Mouse (Mus musculus) testis, adult 2 months (tissue): ENCODE results near the gene Loxl1. TPM values are rescaled to one million over a fixed set of nuclear protein-coding genes. Genes with fewer than 3 reads are reported as not detected.

Experiments used
- H3K27ac ChIP-seq: fragments of 200-500 bp; 2 replicates; pipeline ENCODE4 v1.5.1; 2012; ENCODE audit warnings: low read depth, low read length; ENCODE audit not compliant: control insufficient read depth, insufficient read depth
- H3K27me3 ChIP-seq: fragments of 200-500 bp; 2 replicates; pipeline ENCODE4 v1.6.1; 2012; ENCODE audit warnings: mild to moderate bottlenecking, low read length, moderate library complexity; ENCODE audit not compliant: control insufficient read depth, insufficient read depth
- H3K36me3 ChIP-seq: fragments of 200-500 bp; 2 replicates; pipeline ENCODE4 v1.6.1; 2012; ENCODE audit warnings: mild to moderate bottlenecking, low read length; ENCODE audit not compliant: control insufficient read depth, insufficient read depth
- H3K4me1 ChIP-seq: fragments of 200-500 bp; 2 replicates; pipeline ENCODE4 v1.6.1; 2012; ENCODE audit warnings: low read length; ENCODE audit not compliant: control insufficient read depth, insufficient read depth
- H3K4me3 ChIP-seq: fragments of 200-500 bp; 2 replicates; pipeline ENCODE4 v1.5.1; 2012; ENCODE audit warnings: low read depth, mild to moderate bottlenecking, low read length, moderate library complexity, mixed read lengths; ENCODE audit not compliant: control insufficient read depth
- CTCF ChIP-seq: fragments of 200-500 bp; IDR thresholded peaks from 2 replicates; pipeline ENCODE4 v1.5.1; 2012; ENCODE audit warnings: low read depth, mild to moderate bottlenecking, inconsistent platforms, low read length, moderate library complexity; ENCODE audit not compliant: control insufficient read depth, insufficient read depth, insufficient replicate concordance
- POLR2A ChIP-seq: fragments of 200-500 bp; IDR thresholded peaks from 2 replicates; pipeline ENCODE4 v1.6.1; 2012; ENCODE audit warnings: low read depth, mild to moderate bottlenecking, inconsistent platforms, low read length, moderate library complexity; ENCODE audit not compliant: control insufficient read depth
- polyA plus RNA-seq: library from polyadenylated mRNA; depleted of rRNA; stranded (reverse); fragments of >200 nt; gene quantifications from 2 replicates; pipeline ENCODE4 v1.2.3, GENCODE M21; 2012

Gene Loxl1
- polyA plus RNA-seq, 1 experiment = 21.0 TPM

DNA sequence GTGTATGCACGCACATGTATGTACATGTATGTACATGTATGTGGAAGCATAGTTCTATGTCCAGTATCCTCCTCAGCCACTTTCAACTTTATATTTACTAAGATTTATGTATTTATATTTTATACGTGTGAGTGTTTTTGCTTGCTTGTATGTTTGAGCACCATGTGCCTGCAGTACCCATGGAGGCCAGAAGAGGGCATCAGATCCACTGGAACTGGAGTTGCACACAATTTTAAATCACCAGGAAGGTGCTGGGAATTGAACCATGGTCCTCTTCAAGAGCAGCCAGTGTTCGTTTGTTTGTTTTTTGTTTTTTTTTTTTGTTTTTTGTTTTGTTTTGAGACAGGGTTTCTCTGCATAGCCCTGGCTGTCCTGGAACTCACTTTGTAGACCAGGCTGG is 8.7 kb upstream of the Loxl1 start:
- no peaks in the 10 kb centered on the region for H3K36me3 ChIP-seq
- H3K27ac ChIP-seq = no peak overlapping the region
- no peak overlapping the region for H3K4me3 ChIP-seq
- no peaks in the 10 kb centered on the region for H3K27me3 ChIP-seq
- TF ChIP-seq CTCF = peak; percentile 48; the same call in 1 of the 2 replicates
- TF ChIP-seq POLR2A = no peak
- H3K4me1 ChIP-seq = no peaks in the 10 kb centered on the region

DNA sequence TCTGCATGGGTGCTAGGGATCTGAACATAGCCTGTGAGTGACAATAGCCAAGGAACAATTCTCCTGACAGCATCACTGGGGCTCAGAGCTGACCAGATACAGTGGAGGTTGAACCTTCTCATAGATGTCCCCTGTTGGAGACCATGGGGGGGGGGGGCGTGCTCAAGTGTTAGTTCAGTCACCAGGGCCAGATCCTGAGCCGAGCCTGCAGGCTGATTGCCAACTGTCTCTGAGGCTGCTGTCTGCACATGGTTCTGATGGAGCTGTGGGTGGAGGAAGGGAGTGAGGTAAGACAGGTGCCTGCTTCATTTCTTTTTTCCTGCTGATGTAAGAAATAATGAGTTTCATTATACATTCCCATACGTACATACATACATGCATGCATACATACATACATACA is 5.3 kb upstream of the Loxl1 start:
- Histone ChIP-seq H3K4me1 (peaks cover 4% of the 10 kb centered on the region), H3K27me3 (no peaks in the 10 kb centered on the region), H3K36me3 (no peaks in the 10 kb centered on the region), H3K4me3 (no peak overlapping the region), H3K27ac (no peak overlapping the region)
- no peak for TF ChIP-seq CTCF
- no peak for TF ChIP-seq POLR2A

DNA sequence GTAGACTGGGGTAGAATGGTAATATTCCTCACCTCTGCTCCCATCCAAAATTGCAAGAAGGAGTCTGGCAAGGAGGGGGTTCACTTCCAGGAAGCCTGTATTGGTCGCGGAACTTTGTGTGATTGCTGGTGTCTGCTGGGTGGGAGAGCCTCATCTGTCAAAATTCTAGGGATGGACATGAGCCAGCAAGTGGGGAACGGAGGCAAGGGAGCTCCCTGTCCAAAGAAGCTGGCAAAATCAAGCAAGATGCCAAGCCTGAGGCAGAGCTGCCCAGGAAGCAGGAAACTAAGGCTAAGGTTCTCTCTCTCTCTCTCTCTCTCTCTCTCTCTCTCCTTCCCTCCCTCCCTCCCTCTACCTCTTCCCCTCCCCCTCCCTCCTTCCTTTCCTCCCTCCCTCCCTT is 4.4 kb upstream of the Loxl1 start:
- TF ChIP-seq CTCF (no peak), POLR2A (no peak)
- H3K36me3 ChIP-seq = no peaks in the 10 kb centered on the region
- H3K27ac ChIP-seq = no peak overlapping the region
- H3K27me3 ChIP-seq = no peaks in the 10 kb centered on the region
- H3K4me1 ChIP-seq = peaks cover 12% of the 10 kb centered on the region
- H3K4me3 ChIP-seq = no peak overlapping the region

DNA sequence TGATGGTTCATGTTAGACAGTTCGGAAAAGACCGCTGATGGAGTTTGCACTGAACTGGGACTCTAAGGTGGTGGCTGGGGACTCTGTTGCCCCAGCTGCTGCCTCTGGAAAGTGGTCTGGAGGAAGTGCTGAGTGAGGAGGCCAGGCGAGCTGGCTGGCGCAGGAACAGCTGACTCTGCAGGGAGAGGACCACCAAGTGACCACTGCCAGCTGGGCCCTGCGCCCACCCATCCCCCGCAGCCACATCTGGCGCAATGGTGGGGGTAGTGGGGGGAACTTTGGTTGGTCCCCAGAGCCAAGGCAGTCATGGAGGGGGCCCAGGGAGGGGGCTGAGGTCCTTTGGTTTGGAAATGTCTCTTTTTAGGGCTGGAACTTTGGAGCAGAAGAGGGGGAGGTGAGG is 3.8 kb upstream of the Loxl1 start:
- Histone ChIP-seq H3K4me3 (no peak overlapping the region), H3K4me1 (peaks cover 13% of the 10 kb centered on the region), H3K27ac (no peak overlapping the region), H3K27me3 (no peaks in the 10 kb centered on the region), H3K36me3 (no peaks in the 10 kb centered on the region)
- TF ChIP-seq CTCF = no peak
- no peak for TF ChIP-seq POLR2A

DNA sequence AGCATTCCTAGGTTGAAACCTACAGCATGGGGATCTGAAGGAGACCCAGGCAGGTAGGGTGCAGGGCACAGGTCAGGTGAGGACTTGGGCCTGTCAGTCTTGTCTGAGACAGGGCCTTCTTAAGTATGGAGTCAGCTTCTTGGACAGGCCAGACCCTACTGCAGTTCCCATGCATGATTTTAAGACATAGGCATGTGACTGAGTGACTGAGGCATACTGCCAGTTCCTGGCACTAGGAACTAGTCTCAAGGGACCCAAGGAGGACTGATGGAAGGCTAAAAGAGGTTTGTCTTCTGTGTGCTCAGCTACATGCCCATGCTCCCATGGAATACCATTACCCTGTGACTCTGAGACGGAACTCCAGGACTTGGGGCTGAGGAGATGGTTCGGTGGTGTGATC is 2.9 kb upstream of the Loxl1 start:
- H3K27ac ChIP-seq = no peak overlapping the region

DNA sequence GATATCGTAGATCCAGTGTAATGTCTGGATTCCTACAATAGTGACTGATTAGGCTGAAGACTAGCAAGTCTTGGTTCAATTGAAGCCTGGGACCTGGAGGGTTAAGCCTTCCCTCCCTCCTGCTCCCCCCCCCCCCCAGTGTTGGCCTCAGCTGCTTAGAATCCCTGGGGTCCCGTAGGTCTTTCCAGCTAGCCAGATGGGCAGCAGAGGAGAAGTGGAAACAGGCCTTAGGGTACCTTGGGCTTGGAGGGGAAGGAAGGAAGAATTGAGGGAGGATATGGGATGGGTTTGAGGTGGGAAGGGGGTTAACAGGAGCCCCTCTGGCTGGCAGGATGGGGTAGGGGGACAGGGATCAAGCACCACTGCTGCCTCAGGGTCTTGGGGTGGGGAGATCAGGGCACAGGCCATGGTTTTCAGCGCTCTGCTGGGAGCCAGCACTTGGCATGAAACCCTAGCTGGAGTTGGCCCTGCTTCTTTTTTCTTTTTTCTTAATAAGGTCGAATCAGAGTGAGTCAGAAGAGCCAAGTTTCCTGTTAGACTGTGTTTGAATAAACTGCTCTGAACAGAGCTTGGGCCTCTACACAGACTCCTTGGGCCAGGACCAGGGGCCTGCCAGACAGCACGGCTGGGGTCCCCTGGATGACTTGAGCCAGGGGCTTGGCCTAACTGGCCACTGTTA is 1.8 kb upstream of the Loxl1 start:
- H3K4me3 ChIP-seq = no peak overlapping the region
- no peaks in the 10 kb centered on the region for H3K27me3 ChIP-seq
- peaks cover 17% of the 10 kb centered on the region for H3K4me1 ChIP-seq
- H3K36me3 ChIP-seq = no peaks in the 10 kb centered on the region
- TF ChIP-seq POLR2A (no peak), CTCF (no peak)
- no peak overlapping the region for H3K27ac ChIP-seq

More for the DNA sequence above, 2.9 kb upstream of the Loxl1 start:
- Histone ChIP-seq H3K36me3 (no peaks in the 10 kb centered on the region), H3K4me1 (peaks cover 17% of the 10 kb centered on the region), H3K27me3 (no peaks in the 10 kb centered on the region), H3K4me3 (no peak overlapping the region)
- TF ChIP-seq POLR2A = no peak

DNA sequence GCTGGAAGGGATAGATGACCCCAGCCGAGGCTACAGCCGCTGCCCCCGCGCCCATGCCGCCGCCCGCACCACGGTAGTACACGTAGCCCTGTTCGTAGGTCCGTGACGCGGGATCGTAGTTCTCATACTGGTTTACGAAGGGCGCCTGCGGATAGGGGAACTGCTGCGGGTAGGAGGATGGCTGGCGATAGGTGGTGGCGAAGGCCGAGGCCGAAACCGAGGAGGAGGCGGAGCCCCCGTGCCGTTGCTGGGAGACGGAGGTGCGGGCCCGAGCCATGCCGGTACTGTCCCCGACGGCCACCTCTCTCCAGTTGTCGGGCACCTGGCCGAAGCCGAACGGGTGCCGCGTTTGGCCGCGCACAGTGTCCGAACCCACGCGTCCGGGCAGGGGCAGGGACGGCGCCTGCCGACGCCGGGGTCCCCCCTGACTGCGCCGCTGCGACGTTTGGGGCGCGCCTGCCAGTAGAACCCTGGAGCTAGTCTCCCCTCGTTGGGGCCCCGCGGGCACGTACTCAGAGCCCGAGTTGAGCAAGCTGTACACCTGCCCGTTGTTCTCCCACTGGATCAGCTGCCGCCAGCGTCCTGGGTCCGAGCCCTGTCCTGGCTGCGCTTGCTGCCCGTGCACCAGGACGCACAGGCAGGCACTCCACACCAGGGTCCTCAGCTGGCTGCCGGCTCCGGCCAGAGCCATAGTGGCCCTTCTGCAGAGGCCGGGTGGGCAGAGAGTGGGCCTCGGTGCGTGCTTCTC is 616 bp downstream of the Loxl1 start:
- no peaks in the 10 kb centered on the region for H3K27me3 ChIP-seq

More for the DNA sequence above, 616 bp downstream of the Loxl1 start:
- peak overlapping the region; percentile 83 for H3K4me3 ChIP-seq
- H3K4me1 ChIP-seq = peaks cover 17% of the 10 kb centered on the region
- no peak for TF ChIP-seq CTCF
- TF ChIP-seq POLR2A = no peak
- no peak overlapping the region for H3K27ac ChIP-seq
- no peaks in the 10 kb centered on the region for H3K36me3 ChIP-seq
